Mouse (Mus musculus) C2C12 (cell line): ENCODE data around the gene Gtf3c5. TPM values are rescaled to one million over a fixed set of nuclear protein-coding genes. Genes with fewer than 3 reads are reported as not detected.

ENCODE experiments used
- H3K27me3 ChIP-seq: one replicate; pipeline ENCODE4 v1.6.1; 2011; ENCODE audit not compliant: control insufficient read depth, insufficient read depth, insufficient read length
- H3K36me3 ChIP-seq: one replicate; pipeline ENCODE4 v1.6.1; 2011; ENCODE audit not compliant: control insufficient read depth, insufficient read depth
- H3K4me3 ChIP-seq: one replicate; pipeline ENCODE4 v1.5.1; 2011; ENCODE audit warnings: mild to moderate bottlenecking, control low read depth; ENCODE audit not compliant: poor library complexity, insufficient read depth, severe bottlenecking
- H3K79me2 ChIP-seq: one replicate; pipeline ENCODE4 v1.6.1; 2011; ENCODE audit not compliant: control insufficient read depth, insufficient read depth
- H3K79me3 ChIP-seq: one replicate; pipeline ENCODE4 v1.6.1; 2011; ENCODE audit warnings: low read depth, control low read depth
- H3ac ChIP-seq: one replicate; pipeline ENCODE3; 2011; ENCODE audit warnings: low read depth; ENCODE audit not compliant: control insufficient read depth, insufficient read length
- CEBPB ChIP-seq: IDR thresholded peaks from one replicate; pipeline ENCODE4 v1.6.1; 2011; ENCODE audit warnings: low read depth, mild to moderate bottlenecking, control low read depth, moderate library complexity
- CTCF ChIP-seq: IDR thresholded peaks from one replicate; pipeline ENCODE4 v1.5.1; 2011; ENCODE audit not compliant: control insufficient read depth, insufficient read depth, insufficient read length
- FOSL1 ChIP-seq: IDR thresholded peaks from one replicate; pipeline ENCODE4 v1.8.0; 2011; ENCODE audit warnings: mild to moderate bottlenecking, low read length; ENCODE audit not compliant: poor library complexity, insufficient read depth, severe bottlenecking
- MAX ChIP-seq: IDR thresholded peaks from one replicate; pipeline ENCODE4 v1.6.1; 2011; ENCODE audit warnings: mild to moderate bottlenecking, control low read depth
- MYOD1 ChIP-seq: IDR thresholded peaks from one replicate; pipeline ENCODE4 v1.6.1; 2011; ENCODE audit warnings: low read depth; ENCODE audit not compliant: control insufficient read depth, insufficient read length
- MYOG ChIP-seq: IDR thresholded peaks from one replicate; pipeline ENCODE4 v1.6.1; 2011; ENCODE audit not compliant: control insufficient read depth, insufficient read length; ENCODE audit errors: extremely low read depth
- USF1 ChIP-seq: IDR thresholded peaks from one replicate; pipeline ENCODE4 v1.6.1; 2011; ENCODE audit warnings: low read depth, mild to moderate bottlenecking, control low read depth, moderate library complexity
- polyA plus RNA-seq: library from polyadenylated mRNA; unstranded; fragments of >200 nt; fragmentation: generic; extraction: Trizol; gene quantifications from one replicate; pipeline ENCODE4 v1.2.1, GENCODE M21; 2012; ENCODE audit warnings: missing spikeins

Gene Gtf3c5
- polyA plus RNA-seq, 1 experiment, result 28.1 TPM

- no peak for TF ChIP-seq CEBPB
- TF ChIP-seq FOSL1, result no peak
- TF ChIP-seq USF1, result no peak
- TF ChIP-seq MYOD1, result no peak
- TF ChIP-seq MYOG, result no peak
- no peak for TF ChIP-seq MAX
- no peak for TF ChIP-seq CTCF
Observed at GRCm38 (mm10) chr2:28563303-28563702, 20.2 kb downstream of the Gtf3c5 start, which contains the start of gene Cel. TSS of gene Cel (minus strand) at chr2:28563403.

GRCm38 (mm10) chr2:28557452-28557851, 26.1 kb downstream of the Gtf3c5 start:
- no peak overlapping the region for H3ac ChIP-seq

More at GRCm38 (mm10) chr2:28563303-28563702, 20.2 kb downstream of the Gtf3c5 start, which contains the start of gene Cel:
- H3K4me3 ChIP-seq, result no peak within 1 kb of the TSS
- no peaks in the 10 kb centered on the region for H3K79me3 ChIP-seq
- peaks cover 25% of the 10 kb centered on the region for H3K36me3 ChIP-seq
- peaks cover 14% of the 10 kb centered on the region for H3K27me3 ChIP-seq
- no peak within 1 kb of the TSS for H3ac ChIP-seq
- no peaks in the 10 kb centered on the region for H3K79me2 ChIP-seq

DNA sequence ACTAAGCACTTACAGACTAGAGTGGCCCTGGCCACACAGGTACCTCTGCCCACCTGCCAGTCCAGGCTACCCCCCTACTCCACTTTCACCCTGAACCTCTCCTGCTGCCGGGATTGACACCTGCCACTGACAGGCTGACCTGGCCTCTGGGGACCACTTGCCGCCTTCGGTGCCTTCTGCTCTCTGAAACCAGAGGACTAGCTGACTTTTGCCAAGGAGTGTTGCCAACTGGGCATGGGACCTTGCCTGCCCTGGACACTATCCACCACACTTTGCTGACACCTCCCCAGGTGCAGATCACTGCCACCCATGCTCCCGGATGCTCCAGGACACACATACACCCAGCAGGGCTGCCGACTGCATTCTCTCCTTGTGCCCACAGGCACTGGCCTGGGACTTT, 31.2 kb downstream of the Gtf3c5 start:
- TF ChIP-seq FOSL1 (no peak), MYOG (no peak), CEBPB (no peak), MAX (no peak), MYOD1 (no peak)
- no peak overlapping the region for H3K4me3 ChIP-seq
- H3K36me3 ChIP-seq, result no peaks in the 10 kb centered on the region
- H3K79me2 ChIP-seq, result no peaks in the 10 kb centered on the region
- no peaks in the 10 kb centered on the region for H3K79me3 ChIP-seq
- H3K27me3 ChIP-seq, result no peaks in the 10 kb centered on the region
- no peak overlapping the region for H3ac ChIP-seq

More at GRCm38 (mm10) chr2:28557452-28557851, 26.1 kb downstream of the Gtf3c5 start:
- H3K36me3 ChIP-seq, result no peaks in the 10 kb centered on the region
- peaks cover 19% of the 10 kb centered on the region for H3K27me3 ChIP-seq
- TF ChIP-seq MYOD1 (no peak), MYOG (no peak), FOSL1 (no peak), MAX (no peak), CEBPB (no peak), CTCF (no peak)
- H3K4me3 ChIP-seq, result no peak overlapping the region
- H3K79me3 ChIP-seq, result no peaks in the 10 kb centered on the region
- H3K79me2 ChIP-seq, result no peaks in the 10 kb centered on the region

DNA sequence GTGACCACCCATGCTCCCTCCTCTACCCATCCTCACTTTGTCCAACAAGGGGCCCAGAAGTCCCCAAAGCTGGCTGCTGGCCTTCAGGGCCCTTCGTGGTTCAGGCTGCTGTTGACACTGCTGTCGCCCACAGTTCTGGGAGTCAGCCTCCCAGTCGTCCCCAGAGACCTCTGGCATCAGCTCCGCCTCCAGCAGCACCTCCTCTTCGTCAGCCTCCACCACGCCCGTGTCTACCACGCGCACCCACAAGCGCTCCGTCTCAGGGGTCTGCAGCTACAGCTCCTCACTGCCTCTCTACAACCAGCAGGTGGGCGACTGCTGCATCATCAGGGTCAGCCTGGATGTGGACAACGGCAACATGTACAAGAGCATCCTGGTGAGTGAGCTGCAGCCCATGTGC, 34.4 kb downstream of the Gtf3c5 start:
- no peak overlapping the region for H3K4me3 ChIP-seq
- no peak overlapping the region for H3ac ChIP-seq
- H3K79me2 ChIP-seq, result no peaks in the 10 kb centered on the region
- H3K79me3 ChIP-seq, result no peaks in the 10 kb centered on the region
- H3K27me3 ChIP-seq, result no peaks in the 10 kb centered on the region
- TF ChIP-seq MYOD1 (no peak), FOSL1 (no peak), CEBPB (no peak), MYOG (no peak), CTCF (no peak), USF1 (no peak), MAX (no peak)
- H3K36me3 ChIP-seq, result no peaks in the 10 kb centered on the region

GRCm38 (mm10) chr2:28547237-28548172, 36.0 kb downstream of the Gtf3c5 start:
- Histone ChIP-seq H3K36me3 (no peaks in the 10 kb centered on the region), H3K79me2 (no peaks in the 10 kb centered on the region), H3ac (no peak overlapping the region), H3K79me3 (no peaks in the 10 kb centered on the region), H3K27me3 (no peaks in the 10 kb centered on the region), H3K4me3 (no peak overlapping the region)
- TF ChIP-seq CTCF (peak; percentile 91), USF1 (no peak)

DNA sequence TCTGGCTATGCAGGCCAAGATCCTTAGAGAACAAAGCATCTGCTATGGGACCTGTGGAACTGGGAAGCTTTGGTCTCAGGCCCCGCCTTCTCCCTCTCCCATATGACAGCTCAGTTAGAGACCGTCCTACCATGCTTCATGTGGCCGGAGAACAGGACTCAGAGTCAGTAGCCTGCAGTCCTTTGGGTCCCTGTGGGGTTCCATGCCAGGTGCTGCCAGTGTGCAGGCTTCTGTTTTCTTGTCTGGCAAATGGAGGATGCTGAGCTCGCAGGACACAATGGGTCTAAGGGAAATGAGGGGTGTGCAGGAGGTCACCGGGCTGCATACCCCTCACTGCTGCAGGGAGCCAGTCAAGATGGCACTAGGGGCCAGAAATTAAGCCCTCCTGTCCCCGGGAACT, 37.0 kb downstream of the Gtf3c5 start:
- Histone ChIP-seq H3K79me3 (no peaks in the 10 kb centered on the region), H3K27me3 (no peaks in the 10 kb centered on the region), H3ac (no peak overlapping the region), H3K79me2 (no peaks in the 10 kb centered on the region), H3K4me3 (no peak overlapping the region), H3K36me3 (no peaks in the 10 kb centered on the region)
- TF ChIP-seq MAX, result no peak
- no peak for TF ChIP-seq USF1
- no peak for TF ChIP-seq MYOD1
- no peak for TF ChIP-seq CTCF
- TF ChIP-seq FOSL1, result no peak
- TF ChIP-seq MYOG, result no peak
- TF ChIP-seq CEBPB, result no peak
